Mouse (Mus musculus) embryonic facial prominence, embryonic 13.5 days (tissue): ENCODE measurements around the gene H2al1g. TPM values are rescaled to one million over a fixed set of nuclear protein-coding genes. Genes with fewer than 3 reads are reported as not detected.
"Not testable (repeated sequence)": the region's sequence is repeated elsewhere in the genome, so short reads cannot be mapped to it uniquely, and the experiment has no call there.

ENCODE experiments used
- ATAC-seq: fragments of 200-750 bp; cut with Nextera tagmentation; 2 replicates; pipeline ENCODE4 v1.8.0; 2017; ENCODE audit warnings: low read depth; ENCODE audit not compliant: insufficient number of reproducible peaks, insufficient read depth, low FRiP score, low TSS enrichment
- H3K27ac ChIP-seq: fragments of 300-500 bp; sonication (generic); 2 replicates; pipeline ENCODE4 v1.5.1; 2015; ENCODE audit warnings: moderate library complexity, mild to moderate bottlenecking, inconsistent platforms
- H3K27me3 ChIP-seq: fragments of 300-500 bp; sonication (generic); 2 replicates; pipeline ENCODE4 v1.6.1; 2015; ENCODE audit warnings: mild to moderate bottlenecking, inconsistent platforms
- H3K36me3 ChIP-seq: fragments of 300-500 bp; sonication (generic); 2 replicates; pipeline ENCODE4 v1.6.1; 2015; ENCODE audit warnings: mild to moderate bottlenecking, inconsistent platforms
- H3K4me1 ChIP-seq: fragments of 300-500 bp; sonication (generic); 2 replicates; pipeline ENCODE4 v1.6.1; 2015; ENCODE audit warnings: inconsistent platforms
- H3K4me2 ChIP-seq: fragments of 300-500 bp; sonication (generic); 2 replicates; pipeline ENCODE4 v1.6.1; 2015; ENCODE audit warnings: moderate library complexity, mild to moderate bottlenecking, inconsistent platforms
- H3K4me3 ChIP-seq: fragments of 300-500 bp; sonication (generic); 2 replicates; pipeline ENCODE4 v1.5.1; 2015; ENCODE audit warnings: mild to moderate bottlenecking, inconsistent platforms
- H3K9ac ChIP-seq: fragments of 300-500 bp; sonication (generic); 2 replicates; pipeline ENCODE4 v1.6.1; 2015; ENCODE audit warnings: mild to moderate bottlenecking, inconsistent platforms
- H3K9me3 ChIP-seq: fragments of 300-500 bp; sonication (generic); 2 replicates; pipeline ENCODE4 v1.6.1; 2016; ENCODE audit warnings: inconsistent platforms
- WGBS: fragments of 180-500 bp; shearing (Covaris S2); methylation state at CpG from one replicate; pipeline ENCODE4 v1.1.7; 2015; ENCODE audit warnings: mixed read lengths; 5-methylcytosine and 5-hydroxymethylcytosine counted together
- polyA plus RNA-seq: library from polyadenylated mRNA; unstranded; fragments of >200 nt; fragmentation: Nextera tagmentation; extraction: Ambion mirVana; gene quantifications from 2 replicates; pipeline ENCODE4 v1.2.1, GENCODE M21; 2015

The H2al1g gene
- polyA plus RNA-seq: not detected in 2 replicates

GRCm38 (mm10) chrX:11317956-11318355, at the start of gene H2al1g:
Gene H2al1g, plus strand, starts transcription at chrX:11318256.
- H3K9me3 ChIP-seq, H3K9ac ChIP-seq, H3K4me2 ChIP-seq, H3K36me3 ChIP-seq, H3K4me1 ChIP-seq, H3K27me3 ChIP-seq, H3K4me3 ChIP-seq, H3K27ac ChIP-seq, ATAC-seq: not testable (repeated sequence)
- WGBS: no CpG with 5 or more reads among the region's 3 CpGs

GRCm38 (mm10) chrX:11269074-11269473, 49.0 kb upstream of the H2al1g start:
- H3K9ac ChIP-seq: no peak overlapping the region
- H3K4me3 ChIP-seq: no peak overlapping the region
- no peaks in the 10 kb centered on the region for H3K9me3 ChIP-seq
- H3K4me2 ChIP-seq: no peak overlapping the region
- no peak overlapping the region for H3K27ac ChIP-seq
- no peaks in the 10 kb centered on the region for H3K36me3 ChIP-seq
- no peak for ATAC-seq
- H3K27me3 ChIP-seq: peaks cover 42% of the 10 kb centered on the region
- H3K4me1 ChIP-seq: 0 out of 2 replicates have a peak, but pooled peaks cover 4% of the 10 kb centered on the region
- 89% methylated on average over 3 of the region's 3 CpGs for WGBS

- 80% methylated on average over 3 of the region's 3 CpGs for WGBS
- H3K9me3 ChIP-seq: no peaks in the 10 kb centered on the region
- H3K36me3 ChIP-seq: no peaks in the 10 kb centered on the region
- ATAC-seq: no peak
- no peak overlapping the region for H3K4me3 ChIP-seq
- no peak overlapping the region for H3K4me2 ChIP-seq
- peaks cover 25% of the 10 kb centered on the region for H3K27me3 ChIP-seq
- no peak overlapping the region for H3K27ac ChIP-seq
- H3K4me1 ChIP-seq: no peaks in the 10 kb centered on the region
- H3K9ac ChIP-seq: no peak overlapping the region
These were observed 44.9 kb upstream of the H2al1g start for GRCm38 (mm10) chrX:11273190-11273589.

GRCm38 (mm10) chrX:11277083-11277482, 41.0 kb upstream of the H2al1g start:
- ATAC-seq: no peak
- WGBS: 83% methylated on average over 6 of the region's 6 CpGs
- Histone ChIP-seq H3K27ac (no peak overlapping the region), H3K9me3 (no peaks in the 10 kb centered on the region), H3K9ac (no peak overlapping the region), H3K27me3 (peaks cover 22% of the 10 kb centered on the region; the same call in 1 of the 2 replicates), H3K36me3 (no peaks in the 10 kb centered on the region), H3K4me3 (no peak overlapping the region), H3K4me1 (no peaks in the 10 kb centered on the region), H3K4me2 (no peak overlapping the region)

GRCm38 (mm10) chrX:11280741-11281140, 37.3 kb upstream of the H2al1g start:
- Histone ChIP-seq H3K27ac (no peak overlapping the region), H3K36me3 (no peaks in the 10 kb centered on the region), H3K27me3 (peaks cover 16% of the 10 kb centered on the region; the same call in 1 of the 2 replicates), H3K9ac (no peak overlapping the region), H3K4me3 (no peak overlapping the region), H3K9me3 (no peaks in the 10 kb centered on the region), H3K4me2 (no peak overlapping the region), H3K4me1 (no peaks in the 10 kb centered on the region)
- ATAC-seq: no peak
- WGBS: 60% methylated on average over 2 of the region's 2 CpGs

- Histone ChIP-seq H3K9me3 (no peaks in the 10 kb centered on the region), H3K36me3 (no peaks in the 10 kb centered on the region), H3K4me3 (no peak overlapping the region), H3K4me1 (no peaks in the 10 kb centered on the region), H3K4me2 (no peak overlapping the region), H3K27me3 (peaks cover 49% of the 10 kb centered on the region), H3K9ac (no peak overlapping the region), H3K27ac (no peak overlapping the region)
- ATAC-seq: no peak
- WGBS: 65% methylated on average over 14 of the region's 14 CpGs
These were observed 29.7 kb upstream of the H2al1g start for GRCm38 (mm10) chrX:11288306-11288882.

- Histone ChIP-seq H3K27me3 (peaks cover 55% of the 10 kb centered on the region), H3K4me1 (no peaks in the 10 kb centered on the region), H3K4me2 (no peak overlapping the region), H3K27ac (no peak overlapping the region), H3K9ac (no peak overlapping the region), H3K9me3 (no peaks in the 10 kb centered on the region), H3K36me3 (no peaks in the 10 kb centered on the region), H3K4me3 (no peak overlapping the region)
- ATAC-seq: no peak
- WGBS: 62% methylated on average over 4 of the region's 4 CpGs
These were observed 28.8 kb upstream of the H2al1g start for GRCm38 (mm10) chrX:11289244-11289643.

GRCm38 (mm10) chrX:11298957-11299356, 19.1 kb upstream of the H2al1g start, which contains the start of gene H2al1a:
Gene H2al1a, plus strand, starts transcription at chrX:11299257.
- not testable (repeated sequence) for H3K4me1 ChIP-seq, H3K27me3 ChIP-seq, H3K9me3 ChIP-seq, H3K9ac ChIP-seq, ATAC-seq, H3K36me3 ChIP-seq, H3K27ac ChIP-seq, H3K4me3 ChIP-seq, H3K4me2 ChIP-seq
- no CpG with 5 or more reads among the region's 3 CpGs for WGBS

- H3K9me3 ChIP-seq, ATAC-seq, H3K4me1 ChIP-seq, H3K27me3 ChIP-seq, H3K9ac ChIP-seq, H3K27ac ChIP-seq, H3K4me2 ChIP-seq, H3K36me3 ChIP-seq, H3K4me3 ChIP-seq: not testable (repeated sequence)
- 92% methylated on average over 1 of the region's 3 CpGs for WGBS
These were observed 15.9 kb upstream of the H2al1g start, which contains the start of gene H2al1b for GRCm38 (mm10) chrX:11302132-11302531. Gene H2al1b, plus strand, starts transcription at chrX:11302432.

GRCm38 (mm10) chrX:11305355-11305754, 12.7 kb upstream of the H2al1g start, which contains the start of gene H2al1c:
Gene H2al1c, plus strand, starts transcription at chrX:11305655.
- H3K4me2 ChIP-seq, H3K4me3 ChIP-seq, H3K4me1 ChIP-seq, H3K27ac ChIP-seq, H3K9me3 ChIP-seq, H3K36me3 ChIP-seq, ATAC-seq, H3K27me3 ChIP-seq, H3K9ac ChIP-seq: not testable (repeated sequence)
- WGBS: 85% methylated on average over 2 of the region's 6 CpGs

GRCm38 (mm10) chrX:11308524-11308923, 9.5 kb upstream of the H2al1g start, which contains the start of gene H2al1d:
Gene H2al1d, plus strand, starts transcription at chrX:11308824.
- no CpG with 5 or more reads among the region's 6 CpGs for WGBS
- H3K36me3 ChIP-seq, H3K4me2 ChIP-seq, H3K27me3 ChIP-seq, H3K27ac ChIP-seq, ATAC-seq, H3K4me1 ChIP-seq, H3K4me3 ChIP-seq, H3K9me3 ChIP-seq, H3K9ac ChIP-seq: not testable (repeated sequence)

- H3K27me3 ChIP-seq, H3K9me3 ChIP-seq, H3K9ac ChIP-seq, ATAC-seq, H3K27ac ChIP-seq, H3K4me3 ChIP-seq, H3K4me1 ChIP-seq, H3K4me2 ChIP-seq, H3K36me3 ChIP-seq: not testable (repeated sequence)
- no CpG with 5 or more reads among the region's 3 CpGs for WGBS
These were observed 6.4 kb upstream of the H2al1g start, which contains the start of gene H2al1e for GRCm38 (mm10) chrX:11311634-11312033. Gene H2al1e, plus strand, starts transcription at chrX:11311934.
